Mouse (Mus musculus): ENCODE data around the gene Gm7247. TPM values are rescaled to one million over a fixed set of nuclear protein-coding genes. Genes with fewer than 3 reads are reported as not detected.

Gene Gm7247
- total RNA-seq (2023), result not detected

GRCm38 (mm10) chr14:51361456-51361855 lies at the start of gene Gm7247:
Gene Gm7247 (plus strand): TSS chr14:51361756.

DNA sequence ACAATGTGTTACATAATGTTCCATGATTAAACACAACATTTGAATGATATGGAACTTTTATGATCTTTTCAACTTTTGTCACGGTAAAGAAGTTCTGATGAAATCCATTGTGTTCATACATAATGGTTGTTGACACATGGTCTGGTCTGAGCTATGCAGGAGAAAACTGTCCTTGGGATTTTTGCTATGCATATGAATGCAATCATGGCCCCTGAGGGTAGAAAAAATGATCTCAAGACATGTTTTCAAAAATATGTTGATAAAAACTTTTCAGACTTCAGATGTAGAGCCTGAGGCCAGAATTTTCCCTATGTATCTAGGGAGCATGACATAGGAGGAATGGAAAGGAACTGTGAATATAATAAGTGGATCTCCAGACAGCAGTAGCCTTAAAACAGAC lies 49.0 kb downstream of the Gm7247 start, which contains the start of gene Vmn2r88:
Vmn2r88 (plus strand) TSS at position 301 of the 400 bp plus-strand sequence.

DNA sequence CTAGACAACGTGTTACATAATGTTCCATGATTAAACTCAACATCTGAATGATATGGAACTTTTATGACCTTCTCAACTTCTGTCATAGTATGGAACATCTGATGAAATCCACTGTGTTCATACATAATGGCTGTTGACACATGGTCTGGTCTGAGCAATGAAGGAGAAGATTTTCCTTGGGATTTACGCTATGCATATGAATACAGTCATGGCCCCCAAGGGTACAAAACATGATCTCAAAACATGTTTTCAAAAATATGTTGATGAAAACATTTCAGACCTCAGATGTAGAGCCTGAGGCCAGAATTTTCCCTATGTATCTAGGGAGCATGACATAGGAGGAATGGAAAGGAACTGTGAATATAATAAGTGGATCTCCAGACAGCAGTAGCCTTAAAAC lies 90.0 kb downstream of the Gm7247 start, which contains the start of gene Vmn2r89:
Vmn2r89 (plus strand) TSS at position 301 of the 400 bp plus-strand sequence.

DNA sequence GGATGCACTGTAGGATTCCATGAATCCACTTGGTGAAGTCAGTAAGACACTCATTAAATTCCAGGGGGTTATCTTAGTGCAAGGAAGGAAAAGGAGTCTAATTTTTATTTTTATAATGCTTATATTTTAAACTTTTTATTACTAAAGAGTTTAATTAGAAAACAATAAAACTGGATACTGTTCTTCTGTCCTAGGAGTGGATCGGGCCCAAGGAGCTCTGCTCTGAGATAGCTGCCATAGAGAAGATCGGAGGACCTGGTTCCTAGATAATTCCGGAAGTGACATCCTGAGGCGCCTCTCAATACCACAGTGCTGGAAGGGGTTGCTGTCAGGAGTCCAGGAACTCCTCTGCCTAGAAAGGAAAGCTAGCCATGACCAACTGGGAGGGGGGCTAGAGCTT lies 190.9 kb downstream of the Gm7247 start, which contains the start of gene Gm5622:
Gm5622 (plus strand) TSS at position 301 of the 400 bp plus-strand sequence.

DNA sequence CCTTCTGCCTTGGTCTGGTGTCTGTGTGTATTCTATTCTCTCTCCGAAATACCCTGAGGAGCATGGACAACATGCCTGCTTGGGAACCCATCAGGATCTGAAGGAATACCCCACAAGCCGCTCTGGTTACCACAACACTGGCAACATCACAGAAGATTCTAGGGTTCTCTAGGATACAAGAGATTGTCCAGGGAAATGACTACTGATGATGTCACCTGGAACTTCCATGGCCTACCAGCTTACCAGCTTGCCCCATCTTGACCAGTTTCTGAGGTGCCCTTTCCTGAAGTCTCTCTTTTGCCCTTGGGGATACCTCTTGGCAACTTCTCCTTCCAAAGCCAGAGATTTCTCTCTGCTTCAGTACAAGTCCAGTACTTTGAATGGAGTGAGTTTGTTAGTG lies 212.4 kb downstream of the Gm7247 start, which contains the start of gene Gm17175:
Gm17175 (minus strand) TSS at position 101 of the 400 bp plus-strand sequence.

DNA sequence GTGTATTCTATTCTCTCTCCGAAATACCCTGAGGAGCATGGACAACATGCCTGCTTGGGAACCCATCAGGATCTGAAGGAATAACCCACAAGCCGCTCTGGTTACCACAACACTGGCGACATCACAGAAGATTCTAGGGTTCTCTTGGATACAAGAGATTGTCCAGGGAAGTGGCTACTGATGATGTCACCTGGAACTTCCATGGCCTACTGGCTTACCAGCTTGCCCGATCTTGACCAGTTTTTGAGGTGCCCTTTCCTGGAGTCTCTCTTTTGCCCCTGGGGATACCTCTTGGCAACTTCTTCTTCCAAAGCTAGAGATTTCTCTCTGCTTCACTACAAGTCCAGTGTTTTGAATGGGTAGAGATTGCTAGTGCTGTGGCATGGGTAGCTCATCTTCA lies 230.5 kb downstream of the Gm7247 start, which contains the start of gene Gm17174:
Gm17174 (minus strand) TSS at position 101 of the 400 bp plus-strand sequence.

GRCm38 (mm10) chr14:51611210-51611609 lies 249.7 kb downstream of the Gm7247 start, which contains the start of gene Gm17078:
Gene Gm17078 (minus strand): TSS chr14:51611310.

Other genes with a start within 250 kb of the Gm7247 start
- not detected for gene Eddm3b, start 247.3 kb upstream of the Gm7247 start, total RNA-seq (2023)
- gene Rnase6, start 237.8 kb upstream of the Gm7247 start, total RNA-seq (2023), result 1 to 10 TPM; 3.9 to 4.3 TPM
- not detected for gene Rnase1, start 215.0 kb upstream of the Gm7247 start, total RNA-seq (2023)
- not detected for gene Rnase2b, start 199.5 kb upstream of the Gm7247 start, total RNA-seq (2023)
- not detected for gene Ang2, start 162.6 kb upstream of the Gm7247 start, total RNA-seq (2023)
- gene Ear14, start 158.4 kb upstream of the Gm7247 start, total RNA-seq (2023), result not detected
- gene Rnase2a, start 105.6 kb upstream of the Gm7247 start, total RNA-seq (2023), result not detected
- not detected for gene Vmn2r88, start 49.1 kb downstream of the Gm7247 start, total RNA-seq (2023)
- gene Vmn2r89, start 90.1 kb downstream of the Gm7247 start, total RNA-seq (2023), result not detected
- not detected for gene Gm5622, start 191.0 kb downstream of the Gm7247 start, total RNA-seq (2023)
- gene Gm17175, start 212.3 kb downstream of the Gm7247 start, total RNA-seq (2023), result not detected
- gene Gm17174, start 230.4 kb downstream of the Gm7247 start, total RNA-seq (2023), result not detected
- gene Gm17078, start 249.6 kb downstream of the Gm7247 start, total RNA-seq (2023), result not detected